Mouse (Mus musculus): ENCODE results near the gene Dixdc1. TPM values are rescaled to one million over a fixed set of nuclear protein-coding genes. Genes with fewer than 3 reads are reported as not detected.

Gene Dixdc1
- total RNA-seq, 1 experiment from 2014 or later: not detected

- ATAC-seq (ENCODE audit: extremely low read depth, insufficient number of reproducible peaks, low FRiP score, poor library complexity, severe bottlenecking): no peak
These were observed 11.4 kb upstream of the Dixdc1 start for GRCm38 (mm10) chr9:50750706-50751105.

DNA sequence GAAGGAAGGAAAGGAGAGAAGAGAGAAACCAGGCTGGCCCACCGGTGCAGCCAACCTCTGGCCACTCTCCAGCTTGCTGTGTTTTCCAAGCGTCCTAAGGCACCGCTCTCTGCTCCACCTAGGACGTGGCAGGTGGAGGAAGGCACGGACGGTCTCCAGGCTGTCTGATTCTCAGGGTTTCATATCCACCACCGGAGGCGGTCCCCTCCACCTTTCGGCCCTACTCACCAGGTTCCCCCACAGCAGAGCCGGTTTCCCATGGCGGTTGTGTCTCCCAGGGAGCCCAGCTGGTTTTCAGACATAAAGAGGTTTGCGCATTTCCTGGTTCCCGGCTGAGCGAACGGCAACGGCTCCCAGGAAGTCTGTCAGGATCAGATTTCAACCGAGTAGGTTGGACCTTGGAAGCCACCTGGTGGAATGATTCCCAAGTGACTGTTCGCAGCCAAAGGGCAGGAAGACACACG lies 6.9 kb upstream of the Dixdc1 start, which contains the start of gene 2310030G06Rik:
Gene 2310030G06Rik, minus strand, starts transcription at position 323 of the 464 bp plus-strand sequence.
- ATAC-seq (ENCODE audit: extremely low read depth, insufficient number of reproducible peaks, low FRiP score, poor library complexity, severe bottlenecking): no peak

GRCm38 (mm10) chr9:50745806-50746205 lies 6.5 kb upstream of the Dixdc1 start:
- no peak for ATAC-seq (ENCODE audit: extremely low read depth, insufficient number of reproducible peaks, low FRiP score, poor library complexity, severe bottlenecking)

DNA sequence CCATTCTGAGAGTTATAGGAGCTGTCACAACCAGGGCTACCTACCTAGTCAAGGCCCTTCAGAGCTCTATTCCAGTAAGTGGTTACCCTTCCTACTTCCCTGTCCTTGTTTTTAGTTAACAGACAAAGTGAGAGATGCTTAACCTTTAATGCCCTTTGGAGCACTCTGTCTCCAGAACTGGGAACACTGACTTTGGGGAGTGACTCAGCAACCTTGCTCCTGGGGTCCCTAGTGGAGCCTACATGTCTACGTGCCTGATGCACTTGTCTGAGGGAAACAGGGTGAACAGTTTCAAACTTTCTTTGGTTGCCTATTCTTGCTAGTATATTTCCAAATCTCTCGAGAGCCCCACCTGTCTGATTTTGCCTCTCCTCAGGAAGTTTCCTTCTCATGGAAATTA lies 3.4 kb upstream of the Dixdc1 start:
- no peak for ATAC-seq (ENCODE audit: extremely low read depth, insufficient number of reproducible peaks, low FRiP score, poor library complexity, severe bottlenecking)

- ATAC-seq (ENCODE audit: extremely low read depth, insufficient number of reproducible peaks, low FRiP score, poor library complexity, severe bottlenecking): no peak
These were observed 2.9 kb upstream of the Dixdc1 start for GRCm38 (mm10) chr9:50742261-50742660.

DNA sequence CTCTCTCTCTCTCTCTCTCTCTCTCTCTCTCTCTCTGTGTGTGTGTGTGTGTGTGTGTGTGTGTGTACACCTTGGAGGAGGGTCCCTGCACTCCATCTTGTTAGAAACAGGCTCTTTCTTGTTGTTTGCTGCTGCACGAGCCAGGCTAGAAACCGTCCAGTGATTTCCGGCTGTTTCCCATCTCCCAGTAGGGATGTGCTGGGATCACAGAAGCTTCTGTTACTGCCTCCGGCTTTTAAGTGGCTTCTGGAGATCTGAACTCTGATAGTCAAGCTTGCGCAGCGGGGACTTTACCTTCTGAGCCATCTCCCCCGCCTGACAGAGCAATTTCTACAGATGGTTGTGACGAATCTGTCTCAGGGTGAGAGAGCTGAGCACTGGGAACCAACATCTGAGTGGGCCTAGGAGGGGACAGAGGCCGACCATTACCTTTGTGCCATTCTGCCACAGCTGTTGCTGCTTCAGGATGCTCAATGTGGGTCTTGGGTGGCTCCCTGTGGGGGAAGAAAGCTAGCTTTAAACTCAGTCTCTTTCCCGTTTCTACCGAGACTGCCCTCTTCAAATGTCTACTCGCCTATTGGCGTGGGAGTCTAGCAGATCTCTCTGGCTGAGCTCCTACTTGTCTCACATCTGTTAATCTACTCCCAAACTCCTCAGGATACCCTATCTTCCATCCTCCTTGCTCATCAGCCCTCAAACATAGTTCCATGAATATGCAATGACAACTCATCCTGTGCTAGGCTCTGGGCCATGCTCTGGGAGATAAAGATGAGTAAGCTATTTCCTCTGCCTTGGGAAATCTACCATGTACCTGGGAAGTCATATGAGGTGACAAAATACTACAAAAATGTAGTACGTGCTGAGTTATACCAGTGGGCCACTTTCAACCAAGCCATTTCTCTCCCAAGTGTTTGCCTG lies 1.8 kb upstream of the Dixdc1 start:
- no peak for ATAC-seq (ENCODE audit: extremely low read depth, insufficient number of reproducible peaks, low FRiP score, poor library complexity, severe bottlenecking)

DNA sequence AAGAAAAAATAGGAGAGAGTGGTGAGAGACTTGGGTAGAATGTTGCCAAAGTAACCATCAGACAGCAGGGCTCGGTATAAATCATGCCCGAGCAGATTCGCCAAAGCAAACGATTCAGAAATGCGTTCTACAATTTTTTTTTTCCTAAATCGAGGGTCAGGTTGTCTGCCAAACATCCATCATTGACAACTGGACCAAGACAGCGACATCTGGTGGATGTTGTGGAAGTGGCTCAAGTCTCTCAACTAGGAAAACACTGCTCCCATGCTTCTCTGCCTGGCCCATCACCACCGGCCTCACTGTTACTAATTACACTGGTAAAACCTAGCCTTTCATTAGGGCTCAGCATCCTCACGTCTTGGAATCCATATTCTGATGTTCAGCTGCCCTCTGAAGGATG lies 4.3 kb downstream of the Dixdc1 start:
- ATAC-seq (ENCODE audit: extremely low read depth, insufficient number of reproducible peaks, low FRiP score, poor library complexity, severe bottlenecking): no peak

DNA sequence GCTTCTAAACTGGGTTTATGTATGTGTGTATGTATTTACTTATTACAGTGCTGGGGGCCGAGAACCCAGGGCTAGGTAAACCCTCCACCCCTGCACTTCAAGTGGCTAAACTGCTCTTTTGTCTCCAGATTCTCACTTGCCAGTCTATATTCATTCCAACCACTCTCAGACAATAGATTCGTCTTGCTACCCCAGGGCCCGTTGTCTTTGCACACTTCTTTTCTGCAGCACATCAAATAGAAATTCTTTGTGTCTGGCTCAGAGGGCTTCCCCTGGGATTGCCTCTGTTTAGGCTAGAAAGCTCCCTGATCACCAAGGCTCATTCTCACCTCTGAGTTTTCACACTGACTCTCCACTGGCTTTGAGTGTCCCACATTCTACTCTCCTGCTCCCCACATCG lies 6.8 kb downstream of the Dixdc1 start:
- ATAC-seq (ENCODE audit: extremely low read depth, insufficient number of reproducible peaks, low FRiP score, poor library complexity, severe bottlenecking): no peak

- ATAC-seq (ENCODE audit: extremely low read depth, insufficient number of reproducible peaks, low FRiP score, poor library complexity, severe bottlenecking): no peak
These were observed 9.7 kb downstream of the Dixdc1 start for GRCm38 (mm10) chr9:50729600-50729999.

DNA sequence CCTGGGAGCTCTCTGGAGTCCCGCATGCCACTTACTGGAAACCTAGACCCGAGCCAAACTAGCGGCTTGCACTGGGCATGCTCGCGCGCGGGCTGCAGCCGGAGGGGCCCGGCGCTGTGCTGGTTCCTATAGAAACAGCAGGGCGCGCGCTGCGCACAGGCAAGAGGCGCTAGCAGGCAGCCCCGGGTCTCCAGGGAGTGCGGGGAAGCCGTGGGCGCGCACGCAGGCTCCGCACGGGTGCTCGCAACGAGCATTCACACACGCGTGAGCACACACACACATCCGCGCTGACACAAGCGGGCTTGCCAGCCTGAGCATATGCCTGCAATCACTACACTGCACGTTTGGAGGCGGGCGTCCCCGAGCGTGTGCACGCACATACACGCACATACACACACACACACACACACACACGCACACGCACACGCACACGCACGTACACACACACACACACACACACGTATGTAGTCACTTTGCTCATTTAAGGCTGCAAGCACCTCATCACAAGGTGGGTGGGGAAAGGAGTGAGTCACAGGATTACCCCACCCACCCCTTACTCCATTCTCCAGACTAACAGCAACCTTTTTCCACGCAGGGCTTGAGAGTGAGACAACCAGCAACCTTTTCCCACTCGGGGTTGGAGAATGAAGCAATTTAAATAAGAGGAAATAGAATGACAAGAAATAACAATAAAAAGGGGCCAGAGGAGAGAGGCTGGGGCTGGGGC lies 11.2 kb downstream of the Dixdc1 start:
- 0 out of 2 replicates have a peak, but pooled peaks have one; percentile 19 for ATAC-seq (ENCODE audit: extremely low read depth, insufficient number of reproducible peaks, low FRiP score, poor library complexity, severe bottlenecking)

DNA sequence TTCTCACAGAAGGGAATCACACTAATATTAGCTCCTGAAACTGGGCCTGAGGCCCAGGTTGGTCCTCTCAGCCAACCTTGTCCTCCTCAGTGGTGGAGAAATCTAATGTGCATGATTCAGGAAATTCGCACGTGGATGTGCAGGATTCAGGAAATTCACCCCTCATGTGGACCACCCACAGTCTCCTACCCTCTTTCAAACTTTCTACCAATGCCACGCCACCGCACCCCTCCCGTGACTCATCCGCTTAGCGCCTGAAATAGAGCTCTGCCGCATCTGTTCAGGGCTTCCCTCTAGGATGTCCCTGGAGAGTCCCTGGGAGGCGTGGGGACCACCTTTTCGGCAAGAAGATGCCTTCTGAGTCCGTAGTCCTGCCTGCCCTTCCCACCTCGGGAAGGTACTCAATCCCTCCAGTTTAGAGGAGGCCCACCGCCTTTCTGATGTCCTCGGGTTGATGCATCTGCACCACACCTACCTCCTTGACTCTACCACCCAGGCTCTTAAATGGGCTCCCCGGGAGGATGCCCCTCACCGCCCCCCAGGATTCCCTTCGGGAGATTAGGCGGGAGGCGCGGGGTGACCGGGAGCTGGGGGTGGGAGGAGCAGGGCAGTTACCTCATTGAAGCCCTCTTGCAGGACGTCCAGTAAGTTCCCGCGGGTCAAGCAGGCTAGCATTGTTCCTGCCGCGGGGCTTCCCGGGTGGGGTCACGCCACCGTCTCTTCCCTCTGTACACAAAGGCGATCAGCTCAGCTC lies 12.0 kb downstream of the Dixdc1 start:
- ATAC-seq (ENCODE audit: extremely low read depth, insufficient number of reproducible peaks, low FRiP score, poor library complexity, severe bottlenecking): no peak

DNA sequence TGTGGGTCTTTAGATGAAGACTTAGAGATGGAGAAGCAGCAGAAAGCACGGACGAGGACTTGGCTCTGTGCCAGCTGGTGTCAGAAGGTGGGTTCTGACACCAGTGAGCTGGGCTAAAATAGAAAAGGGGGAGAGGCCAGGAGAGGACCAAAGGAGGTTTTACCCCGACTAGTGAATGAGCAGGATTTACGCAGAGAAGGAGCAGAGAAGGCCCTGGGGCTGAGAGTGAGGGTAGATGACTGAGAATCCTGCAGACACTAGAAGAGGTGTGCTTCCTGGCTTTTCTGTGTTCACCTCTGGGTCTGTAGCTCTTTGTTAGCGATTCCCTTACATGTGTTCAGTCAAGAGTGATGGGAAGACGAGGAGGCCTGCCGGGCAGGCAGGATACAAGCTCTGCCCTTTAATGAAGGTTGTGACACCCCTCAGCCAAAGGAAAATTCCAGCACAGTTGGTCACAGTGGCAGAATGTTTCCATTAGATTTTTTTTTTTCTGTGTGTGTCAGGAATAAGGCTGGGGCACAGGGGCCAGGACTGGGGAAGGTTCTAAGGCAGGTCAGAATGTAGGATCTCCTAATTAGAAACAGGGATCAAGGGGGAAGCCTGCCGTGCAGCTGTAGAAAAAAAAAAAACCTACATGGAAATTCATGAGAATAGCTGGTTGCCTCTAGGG lies 13.3 kb downstream of the Dixdc1 start:
- no peak for ATAC-seq (ENCODE audit: extremely low read depth, insufficient number of reproducible peaks, low FRiP score, poor library complexity, severe bottlenecking)

DNA sequence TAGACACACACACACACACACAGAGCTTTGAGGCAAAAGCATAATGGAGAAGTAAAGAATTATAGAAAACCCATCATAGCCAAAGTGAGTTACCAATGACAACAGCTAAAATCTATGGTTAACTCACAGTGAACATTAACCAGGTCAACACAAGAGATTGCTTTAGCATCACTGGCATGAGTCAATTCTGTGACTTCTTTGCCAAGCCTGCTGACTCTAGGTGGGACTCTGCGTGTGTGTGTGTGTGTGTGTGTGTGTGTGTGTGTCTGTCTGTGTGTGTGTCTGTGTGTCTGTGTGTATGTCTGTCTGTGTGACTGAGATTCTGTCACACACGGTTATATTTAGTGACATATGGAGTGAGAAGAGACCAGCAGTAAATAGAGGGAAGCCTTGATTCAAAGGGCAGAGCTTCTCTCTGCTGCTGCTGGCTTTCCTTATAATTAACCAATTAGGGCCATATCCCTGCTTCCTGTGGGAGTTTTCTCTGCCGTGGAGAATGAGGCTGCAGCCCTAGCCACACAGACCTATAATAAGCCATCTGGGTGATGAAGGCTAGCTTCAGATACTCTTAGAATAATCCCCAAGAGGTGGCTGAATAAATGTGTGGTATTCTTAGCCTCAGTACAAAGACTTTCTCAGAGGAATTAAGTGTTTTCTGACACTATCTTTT lies 14.5 kb downstream of the Dixdc1 start:
- no peak for ATAC-seq (ENCODE audit: extremely low read depth, insufficient number of reproducible peaks, low FRiP score, poor library complexity, severe bottlenecking)

GRCm38 (mm10) chr9:50724147-50724546 lies 15.2 kb downstream of the Dixdc1 start:
- no peak for ATAC-seq (ENCODE audit: extremely low read depth, insufficient number of reproducible peaks, low FRiP score, poor library complexity, severe bottlenecking)

- no peak for ATAC-seq (ENCODE audit: extremely low read depth, insufficient number of reproducible peaks, low FRiP score, poor library complexity, severe bottlenecking)
These were observed 15.9 kb downstream of the Dixdc1 start for GRCm38 (mm10) chr9:50723406-50723805.

GRCm38 (mm10) chr9:50722451-50722911 lies 16.8 kb downstream of the Dixdc1 start:
- no peak for ATAC-seq (ENCODE audit: extremely low read depth, insufficient number of reproducible peaks, low FRiP score, poor library complexity, severe bottlenecking)

GRCm38 (mm10) chr9:50721061-50721460 lies 18.3 kb downstream of the Dixdc1 start:
- no peak for ATAC-seq (ENCODE audit: extremely low read depth, insufficient number of reproducible peaks, low FRiP score, poor library complexity, severe bottlenecking)

GRCm38 (mm10) chr9:50718878-50719277 lies 20.4 kb downstream of the Dixdc1 start:
- no peak for ATAC-seq (ENCODE audit: extremely low read depth, insufficient number of reproducible peaks, low FRiP score, poor library complexity, severe bottlenecking)

Measured in neutrophil, adult 5-6 weeks (primary cell).